Mouse (Mus musculus): ENCODE results near the gene Nphp3. TPM values are rescaled to one million over a fixed set of nuclear protein-coding genes. Genes with fewer than 3 reads are reported as not detected.

Gene Nphp3
- polyA plus RNA-seq (2012; rRNA removed; ENCODE audit: low replicate concordance) = 1.0 and 4.1 TPM in 2 replicates

GRCm38 (mm10) chr9:104001921-104002859 lies at the start of gene Nphp3:
TSS of gene Nphp3 (plus strand) at chr9:104002544.

GRCm38 (mm10) chr9:104040362-104040761 lies 38.0 kb downstream of the Nphp3 start, which contains the start of gene Gm28305:
TSS of gene Gm28305 (plus strand) at chr9:104040662.

GRCm38 (mm10) chr9:104062430-104063243 lies 60.3 kb downstream of the Nphp3 start, which contains the start of gene Uba5:
TSS of gene Uba5 (minus strand) at chr9:104063134.

GRCm38 (mm10) chr9:104063244-104063961 lies 61.1 kb downstream of the Nphp3 start, which contains the start of gene Acad11:
TSS of gene Acad11 (plus strand) at chr9:104063377.

Other genes with a start within 250 kb of the Nphp3 start
- 0.64 and 1.3 TPM in 2 replicates for gene Tmem108, start 240.7 kb upstream of the Nphp3 start, polyA plus RNA-seq (2012; rRNA removed; ENCODE audit: low replicate concordance)
- gene Gm28305, start 38.1 kb downstream of the Nphp3 start, polyA plus RNA-seq (2012; rRNA removed; ENCODE audit: low replicate concordance) = not detected in 2 replicates
- gene Uba5, start 60.6 kb downstream of the Nphp3 start, polyA plus RNA-seq (2012; rRNA removed; ENCODE audit: low replicate concordance) = 7.8 and 9.9 TPM in 2 replicates
- gene Acad11, start 60.8 kb downstream of the Nphp3 start, polyA plus RNA-seq (2012; rRNA removed; ENCODE audit: low replicate concordance) = 57.2 and 77.2 TPM in 2 replicates
- 2.9 and 4.4 TPM in 2 replicates for gene Ackr4, start 124.4 kb downstream of the Nphp3 start, polyA plus RNA-seq (2012; rRNA removed; ENCODE audit: low replicate concordance)